ENCODE assay signal across 8 mouse cellular contexts in the genomic region with DNA sequence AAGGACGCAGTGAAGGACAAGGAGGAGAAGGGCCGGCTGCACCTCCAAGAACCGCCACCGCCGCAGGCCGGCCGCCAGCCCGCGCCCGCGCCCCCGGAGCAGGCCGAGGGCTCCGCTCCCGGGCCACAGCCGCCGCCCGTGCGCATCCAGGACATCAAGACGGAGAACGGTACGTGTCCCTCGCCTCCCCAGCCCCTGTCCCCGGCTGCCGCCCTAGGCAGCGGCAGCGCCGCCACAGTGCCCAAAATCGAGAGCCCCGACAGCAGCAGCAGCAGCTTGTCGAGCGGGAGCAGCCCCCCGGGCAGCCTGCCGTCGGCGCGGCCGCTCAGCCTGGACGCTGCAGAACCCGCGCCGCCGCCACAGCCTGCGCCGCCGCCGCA. TPM values are rescaled to one million over a fixed set of nuclear protein-coding genes. Genes with fewer than 3 reads are reported as not detected.
DNase-seq lines count a peak whose midpoint lies in the region; ATAC-seq lines count a peak whose summit lies in the region.

No protein-coding gene starts in this region.

- peak; percentile 49 for DNase-seq in gastrocnemius, postnatal 10 days
- no peak for DNase-seq in gastrocnemius, postnatal 25 days
- peak; percentile 42 for DNase-seq in thymus, postnatal 4 days
- no peak for DNase-seq in thymus, postnatal 10 days (ENCODE audit: low spot score in 2 of 2)
- no peak for DNase-seq in limb, embryonic 10.5 days (ENCODE audit: low spot score)
- DNase-seq in layer of hippocampus, adult 18-20 months (ENCODE audit: low spot score in 2 of 2) = no peak
- DNase-seq in frontal cortex, postnatal 36 days (ENCODE audit: low spot score in 2 of 2) = no peak

- no peaks in the 10 kb centered on the region for H3K9me3 ChIP-seq in limb, embryonic 10.5 days (replicated peaks)
- no peaks in the 10 kb centered on the region for H3K9me3 ChIP-seq in stomach, embryonic 14.5 days (ENCODE audit: control insufficient read depth, low read depth, low read length)

- peak overlapping the region; percentile 73 for H3K4me3 ChIP-seq in limb, embryonic 10.5 days
- H3K4me3 ChIP-seq in stomach, embryonic 14.5 days (ENCODE audit: low read depth, low read length) = peak overlapping the region; percentile 47

- WGBS in limb, embryonic 10.5 days = under 1% methylated on average over 47 of the region's 47 CpGs
- under 1% methylated on average over 44 of the region's 47 CpGs for WGBS in stomach, embryonic 14.5 days

- H3K9ac ChIP-seq in stomach, embryonic 14.5 days (replicated peaks; ENCODE audit: low read depth, low read length) = peak overlapping the region; percentile 55; the same call in 1 of the 2 replicates

- peak overlapping the region; percentile 91 for H3K27ac ChIP-seq in limb, embryonic 10.5 days
- H3K27ac ChIP-seq in stomach, embryonic 14.5 days (ENCODE audit: low read length) = no peak overlapping the region; the same call in 1 of the 2 replicates

- peak overlapping the region; percentile 99 for H3K4me2 ChIP-seq in stomach, embryonic 14.5 days (replicated peaks; ENCODE audit: low read depth, low read length)

- H3K27me3 ChIP-seq in limb, embryonic 10.5 days (ENCODE audit: low read depth, poor library complexity, severe bottlenecking) = peaks cover 99% of the 10 kb centered on the region
- peaks cover 50% of the 10 kb centered on the region for H3K27me3 ChIP-seq in stomach, embryonic 14.5 days (ENCODE audit: control insufficient read depth, insufficient read depth, low read length)

- peaks cover 7% of the 10 kb centered on the region; the same call in 1 of the 2 replicates for H3K36me3 ChIP-seq in limb, embryonic 10.5 days
- no peaks in the 10 kb centered on the region for H3K36me3 ChIP-seq in stomach, embryonic 14.5 days (ENCODE audit: control insufficient read depth, insufficient read depth, low read length)

- peaks cover 71% of the 10 kb centered on the region for H3K4me1 ChIP-seq in limb, embryonic 10.5 days
- H3K4me1 ChIP-seq in stomach, embryonic 14.5 days (ENCODE audit: control insufficient read depth, insufficient read depth, low read length) = peaks cover 2% of the 10 kb centered on the region; the same call in 1 of the 2 replicates

- no peak for ATAC-seq in stomach, embryonic 14.5 days (ENCODE audit: insufficient number of reproducible peaks, insufficient read depth, low FRiP score, low read depth)

RNA-seq across cellular contexts. Expression of a gene that starts 1.3 kb away (rescaled TPM):
- total RNA-seq in gastrocnemius, postnatal 10 days (2021) = 1 to 10 TPM; 1.8 to 2.6 TPM
- 1 to 10 TPM in 1 of 2 experiments, under 1 TPM in 1; 0.84 to 1.3 TPM for total RNA-seq in gastrocnemius, postnatal 25 days (2021)
- 0.74 and 1.8 TPM in 2 replicates for polyA plus RNA-seq in limb, embryonic 10.5 days (2016; fragmentation: Nextera tagmentation; extraction: Ambion mirVana)
- 0.33 and 0.55 TPM in 2 replicates for polyA plus RNA-seq in stomach, embryonic 14.5 days (2014; fragmentation: Nextera tagmentation; extraction: Ambion mirVana)
- total RNA-seq in layer of hippocampus, adult 18-20 months (2021) = 1 to 10 TPM; 3.1 to 3.3 TPM

Comparison
In these comparisons a context has a peak if more than half of its experiments do, and no peak if none do; other contexts are left out.
1. DNase-seq: peak in gastrocnemius, postnatal 10 days (single experiment) and thymus, postnatal 4 days (single experiment); none in gastrocnemius, postnatal 25 days (single experiment), thymus, postnatal 10 days (0 of 2), limb, embryonic 10.5 days (single experiment), layer of hippocampus, adult 18-20 months (0 of 2) and frontal cortex, postnatal 36 days (0 of 2).